Mouse (Mus musculus): ENCODE measurements around the gene Vps54. TPM values are rescaled to one million over a fixed set of nuclear protein-coding genes. Genes with fewer than 3 reads are reported as not detected.

The Vps54 gene
- total and polyA plus RNA-seq, 2 experiments from 2014 or later = 5.6 to 40.2 TPM

DNA sequence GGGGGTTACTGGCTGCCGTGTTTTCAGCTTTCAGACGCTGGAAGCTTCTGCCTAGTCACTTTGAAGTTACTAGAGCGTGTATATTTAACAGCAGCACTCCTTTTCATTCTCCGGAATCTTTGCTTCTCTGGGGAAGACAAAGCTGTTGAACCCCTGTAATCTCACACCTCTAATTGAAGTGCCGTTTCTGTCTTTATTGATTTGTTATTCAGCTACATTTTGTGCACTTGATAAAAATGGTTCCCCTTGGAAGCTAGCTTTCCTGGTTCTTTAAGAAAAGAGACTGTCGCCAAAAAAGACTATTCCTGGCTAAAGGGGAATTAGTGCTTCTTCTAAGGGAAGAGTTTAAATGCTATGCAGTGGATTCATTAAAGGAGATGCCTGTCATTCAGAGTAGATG is 70.4 kb downstream of the Vps54 start:
- TF ChIP-seq CTCF (IDR thresholded peaks at IDR 0.05; ENCODE audit: low read depth) = no peak
- ATAC-seq (no peak), DNase-seq (no peak)
- Histone ChIP-seq H3K27me3 (ENCODE audit: insufficient read depth, low read length) (no peaks in the 10 kb centered on the region), H3K27ac (ENCODE audit: low read depth, low read length) (no peak overlapping the region), H3K9me3 (ENCODE audit: low read length) (no peaks in the 10 kb centered on the region), H3K9ac (no peak overlapping the region), H3K4me2 (ENCODE audit: low read depth) (no peak overlapping the region), H3K4me3 (ENCODE audit: low read depth, low read length) (no peak overlapping the region), H3K4me1 (ENCODE audit: insufficient read depth) (no peaks in the 10 kb centered on the region), H3K36me3 (ENCODE audit: insufficient read depth) (peaks cover 19% of the 10 kb centered on the region)
- WGBS = 17% methylated on average over 6 of the region's 6 CpGs

DNA sequence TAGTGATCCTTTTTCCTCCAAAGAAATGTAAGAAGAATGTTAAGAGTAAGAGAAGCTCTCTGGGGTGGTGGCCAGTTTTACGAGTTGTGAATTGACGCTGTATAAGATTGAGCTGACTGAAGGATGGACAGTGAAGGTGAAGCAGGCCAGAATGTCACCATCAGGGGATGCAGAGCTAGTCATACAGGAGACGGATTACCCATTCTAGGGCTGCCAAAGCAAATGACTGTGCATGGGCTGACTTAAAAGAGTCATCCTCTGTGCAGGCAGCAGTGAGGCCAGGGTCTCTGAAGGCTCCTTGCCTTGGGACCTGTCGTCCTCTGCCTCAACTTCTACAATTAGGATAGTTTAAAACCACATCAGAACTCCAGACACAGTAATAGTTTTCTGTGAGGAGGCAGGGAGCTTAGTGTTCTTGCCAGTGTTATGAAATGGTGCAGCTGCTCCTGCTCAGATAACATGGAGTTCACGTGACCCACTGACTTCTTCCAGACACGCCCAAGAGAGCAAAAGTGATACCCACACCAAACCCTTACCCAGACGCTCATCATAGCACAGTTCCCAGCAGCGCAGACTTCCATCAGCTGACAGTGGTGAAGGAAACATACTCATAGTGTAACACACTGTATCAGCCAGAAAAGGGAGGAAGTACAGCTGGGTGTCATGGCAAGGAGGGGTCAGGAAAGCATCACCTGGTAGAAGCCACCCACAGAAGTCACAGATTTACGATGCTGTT is 75.0 kb downstream of the Vps54 start:
- Histone ChIP-seq H3K4me3 (ENCODE audit: low read depth, low read length) (no peak overlapping the region), H3K27ac (ENCODE audit: low read depth, low read length) (no peak overlapping the region), H3K27me3 (ENCODE audit: insufficient read depth, low read length) (no peaks in the 10 kb centered on the region), H3K9ac (no peak overlapping the region), H3K4me2 (ENCODE audit: low read depth) (no peak overlapping the region), H3K36me3 (ENCODE audit: insufficient read depth) (peaks cover 17% of the 10 kb centered on the region; the same call in 1 of the 2 replicates), H3K4me1 (ENCODE audit: insufficient read depth) (no peaks in the 10 kb centered on the region), H3K9me3 (ENCODE audit: low read length) (no peaks in the 10 kb centered on the region)
- WGBS = 93% methylated on average over 9 of the region's 9 CpGs
- DNase-seq (no peak), ATAC-seq (no peak)
- no peak for TF ChIP-seq CTCF (IDR thresholded peaks at IDR 0.05; ENCODE audit: low read depth)

DNA sequence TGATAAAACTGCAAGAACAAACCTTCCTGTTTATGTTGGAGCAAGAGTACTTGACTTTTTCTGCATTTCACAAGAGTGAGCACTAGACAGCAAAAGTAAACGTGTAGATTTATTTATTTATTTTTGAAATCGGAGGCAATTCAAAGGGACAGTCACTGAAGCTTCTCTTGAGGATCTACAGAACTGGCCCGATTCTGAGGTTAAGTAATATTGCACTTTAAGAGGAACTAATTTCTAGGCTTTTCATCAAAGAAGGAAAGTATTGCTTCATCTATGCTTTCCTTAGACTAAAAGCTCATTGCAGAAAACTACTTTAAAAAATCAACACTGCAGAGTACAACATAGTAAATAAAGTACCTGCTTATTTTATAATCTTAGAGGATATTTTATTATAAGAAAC is 82.5 kb downstream of the Vps54 start:
- ATAC-seq (no peak), DNase-seq (no peak)
- Histone ChIP-seq H3K36me3 (ENCODE audit: insufficient read depth) (peaks cover 10% of the 10 kb centered on the region; the same call in 1 of the 2 replicates), H3K4me3 (ENCODE audit: low read depth, low read length) (no peak overlapping the region), H3K27me3 (ENCODE audit: insufficient read depth, low read length) (no peaks in the 10 kb centered on the region), H3K9me3 (ENCODE audit: low read length) (no peaks in the 10 kb centered on the region), H3K4me2 (ENCODE audit: low read depth) (no peak overlapping the region), H3K9ac (no peak overlapping the region), H3K27ac (ENCODE audit: low read depth, low read length) (no peak overlapping the region), H3K4me1 (ENCODE audit: insufficient read depth) (no peaks in the 10 kb centered on the region)
- WGBS = 87% methylated on average over 3 of the region's 3 CpGs
- no peak for TF ChIP-seq CTCF (IDR thresholded peaks at IDR 0.05; ENCODE audit: low read depth)

DNA sequence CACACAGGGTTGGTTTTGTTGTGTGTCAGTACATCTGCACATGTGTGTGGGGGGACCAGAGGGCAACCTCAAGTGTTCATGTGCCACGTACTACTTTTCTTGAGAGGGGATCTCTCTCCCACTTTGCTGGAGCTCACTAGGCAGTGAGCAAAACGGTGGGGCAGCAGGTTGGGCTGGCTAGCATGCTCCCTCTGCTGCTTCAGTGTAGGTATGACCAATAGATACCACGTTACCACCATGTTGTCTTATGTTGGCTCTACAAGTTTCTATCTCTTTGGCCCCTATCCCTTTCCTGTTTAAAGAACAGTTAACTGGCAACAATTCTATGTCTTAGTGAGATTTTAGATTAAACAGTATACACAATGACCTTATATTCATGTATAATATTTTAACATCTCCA is 83.3 kb downstream of the Vps54 start:
- no peak for ATAC-seq
- 89% methylated on average over 3 of the region's 3 CpGs for WGBS
- Histone ChIP-seq H3K27me3 (ENCODE audit: insufficient read depth, low read length) (no peaks in the 10 kb centered on the region), H3K4me2 (ENCODE audit: low read depth) (no peak overlapping the region), H3K9me3 (ENCODE audit: low read length) (no peaks in the 10 kb centered on the region), H3K36me3 (ENCODE audit: insufficient read depth) (peaks cover 10% of the 10 kb centered on the region; the same call in 1 of the 2 replicates), H3K4me3 (ENCODE audit: low read depth, low read length) (no peak overlapping the region), H3K9ac (no peak overlapping the region), H3K27ac (ENCODE audit: low read depth, low read length) (no peak overlapping the region), H3K4me1 (ENCODE audit: insufficient read depth) (no peaks in the 10 kb centered on the region)
- no peak for DNase-seq
- no peak for TF ChIP-seq CTCF (IDR thresholded peaks at IDR 0.05; ENCODE audit: low read depth)

DNA sequence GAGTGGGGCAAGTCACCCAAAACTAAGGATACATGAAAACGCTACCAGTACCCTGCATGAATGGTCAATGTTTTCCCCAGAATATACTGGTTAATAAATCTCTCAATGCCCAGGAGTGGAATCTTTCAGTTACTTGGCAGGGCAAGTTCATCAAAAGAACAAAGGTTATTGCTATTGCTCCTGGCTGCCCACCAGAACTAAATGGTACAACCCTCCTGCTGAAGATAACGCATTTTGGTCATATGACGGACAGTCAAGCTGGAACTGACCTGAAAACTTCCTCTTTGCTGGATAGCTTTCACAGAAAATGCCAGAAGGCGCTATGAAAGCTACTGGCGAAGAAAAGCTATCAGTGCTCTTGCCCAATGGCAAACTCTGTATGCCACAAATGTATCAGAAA is 86.7 kb downstream of the Vps54 start:
- Histone ChIP-seq H3K9ac (no peak overlapping the region), H3K4me1 (ENCODE audit: insufficient read depth) (no peaks in the 10 kb centered on the region), H3K9me3 (ENCODE audit: low read length) (no peaks in the 10 kb centered on the region), H3K36me3 (ENCODE audit: insufficient read depth) (peaks cover 26% of the 10 kb centered on the region; the same call in 1 of the 2 replicates), H3K27me3 (ENCODE audit: insufficient read depth, low read length) (no peaks in the 10 kb centered on the region), H3K4me3 (ENCODE audit: low read depth, low read length) (no peak overlapping the region), H3K27ac (ENCODE audit: low read depth, low read length) (no peak overlapping the region), H3K4me2 (ENCODE audit: low read depth) (no peak overlapping the region)
- WGBS = 94% methylated on average over 5 of the region's 5 CpGs
- no peak for ATAC-seq
- no peak for DNase-seq
- no peak for TF ChIP-seq CTCF (IDR thresholded peaks at IDR 0.05; ENCODE audit: low read depth)

DNA sequence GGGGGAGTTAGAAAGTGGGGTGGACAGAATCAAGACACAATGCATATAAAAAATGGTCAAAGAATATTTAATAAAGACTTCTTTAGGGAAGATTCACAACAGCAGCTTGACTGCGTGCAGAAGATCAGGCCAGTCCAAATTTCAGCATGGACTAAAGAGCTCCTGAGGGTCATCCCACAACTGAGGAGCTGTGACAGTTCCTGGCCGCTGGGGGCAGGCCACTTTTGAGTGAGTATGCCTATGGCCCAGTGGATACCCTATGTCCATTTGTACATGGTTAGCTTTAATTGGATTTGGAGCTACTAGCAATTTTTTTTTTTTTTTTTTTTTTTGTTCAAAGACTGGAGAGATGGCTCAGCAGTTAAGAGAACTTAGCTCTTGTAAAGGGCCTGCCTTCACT is 87.7 kb downstream of the Vps54 start:
- no peaks in the 10 kb centered on the region for H3K4me1 ChIP-seq (ENCODE audit: insufficient read depth)
- H3K36me3 ChIP-seq (ENCODE audit: insufficient read depth) = peaks cover 24% of the 10 kb centered on the region; the same call in 1 of the 2 replicates
- H3K27me3 ChIP-seq (ENCODE audit: insufficient read depth, low read length) = no peaks in the 10 kb centered on the region
- no peak overlapping the region for H3K9ac ChIP-seq
- DNase-seq = no peak
- H3K4me3 ChIP-seq (ENCODE audit: low read depth, low read length) = no peak overlapping the region
- TF ChIP-seq CTCF (IDR thresholded peaks at IDR 0.05; ENCODE audit: low read depth) = no peak
- H3K9me3 ChIP-seq (ENCODE audit: low read length) = no peaks in the 10 kb centered on the region
- no peak overlapping the region for H3K27ac ChIP-seq (ENCODE audit: low read depth, low read length)
- H3K4me2 ChIP-seq (ENCODE audit: low read depth) = no peak overlapping the region
- 59% methylated on average over 2 of the region's 2 CpGs for WGBS
- no peak for ATAC-seq

DNA sequence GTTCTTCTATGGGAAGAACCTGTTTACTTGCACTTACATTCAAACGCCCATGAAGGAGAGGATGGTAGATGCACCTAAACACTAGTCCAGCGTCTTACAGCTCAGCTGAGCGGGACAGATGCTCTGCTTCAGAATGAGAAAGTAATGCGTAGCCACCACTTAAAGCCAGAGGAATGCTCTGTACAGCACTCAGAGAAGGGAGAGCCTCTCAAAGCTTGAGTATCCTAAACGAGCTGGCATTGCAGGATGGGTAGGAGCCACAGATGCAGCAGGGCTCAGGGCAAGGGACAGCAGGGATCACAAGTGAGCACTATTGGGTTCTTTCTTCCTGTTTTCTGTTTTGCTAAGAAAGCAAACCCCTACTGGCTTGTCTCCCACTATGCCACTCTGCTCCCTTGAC is 88.4 kb downstream of the Vps54 start:
- peaks cover 24% of the 10 kb centered on the region; the same call in 1 of the 2 replicates for H3K36me3 ChIP-seq (ENCODE audit: insufficient read depth)
- no peak overlapping the region for H3K9ac ChIP-seq
- no peaks in the 10 kb centered on the region for H3K27me3 ChIP-seq (ENCODE audit: insufficient read depth, low read length)
- ATAC-seq = no peak
- no peak overlapping the region for H3K4me2 ChIP-seq (ENCODE audit: low read depth)
- WGBS = 92% methylated on average over 5 of the region's 5 CpGs
- no peak overlapping the region for H3K27ac ChIP-seq (ENCODE audit: low read depth, low read length)
- DNase-seq = no peak
- no peaks in the 10 kb centered on the region for H3K4me1 ChIP-seq (ENCODE audit: insufficient read depth)
- H3K9me3 ChIP-seq (ENCODE audit: low read length) = no peaks in the 10 kb centered on the region
- no peak for TF ChIP-seq CTCF (IDR thresholded peaks at IDR 0.05; ENCODE audit: low read depth)
- no peak overlapping the region for H3K4me3 ChIP-seq (ENCODE audit: low read depth, low read length)

Data from forebrain, postnatal 0 days (tissue).